Mouse (Mus musculus) spleen, postnatal 14 days (tissue): ENCODE measurements around the gene Tmem186.

Source experiments
- DNase-seq, 2 experiments: peaks; one replicate each; pipeline ENCODE4 v3.0.0; 2021 to 2022; ENCODE audit warnings: low spot score in 2 of 2

Gene Tmem186

GRCm38 (mm10) chr16:8637217-8638051, at the start of gene Tmem186, which contains the start of gene Pmm2:
Gene Tmem186 (minus strand): TSS chr16:8637712.
Gene Pmm2 (plus strand): TSS chr16:8637674.
- peak; percentile 64 to 70 for DNase-seq

- peak; percentile 67 to 70 for DNase-seq
Observed at GRCm38 (mm10) chr16:8686871-8687535, 49.5 kb upstream of the Tmem186 start.

- peak; percentile 73 to 84 for DNase-seq
Observed at GRCm38 (mm10) chr16:8686121-8686870, 48.8 kb upstream of the Tmem186 start.

GRCm38 (mm10) chr16:8685087-8685486, 47.6 kb upstream of the Tmem186 start:
- no peak for DNase-seq

- DNase-seq = no peak
Observed at GRCm38 (mm10) chr16:8680470-8680869, 43.0 kb upstream of the Tmem186 start, which contains the start of gene Gm5767. Gene Gm5767 (plus strand): TSS chr16:8680770.

GRCm38 (mm10) chr16:8679780-8680179, 42.3 kb upstream of the Tmem186 start:
- DNase-seq = no peak

GRCm38 (mm10) chr16:8678676-8679075, 41.2 kb upstream of the Tmem186 start:
- peak; percentile 53 to 56 for DNase-seq

- DNase-seq = peak; percentile 47 to 53
Observed at GRCm38 (mm10) chr16:8678035-8678434, 40.5 kb upstream of the Tmem186 start.

GRCm38 (mm10) chr16:8676800-8677199, 39.3 kb upstream of the Tmem186 start:
- peak; percentile 52 to 66 for DNase-seq

GRCm38 (mm10) chr16:8676228-8676627, 38.7 kb upstream of the Tmem186 start:
- no peak for DNase-seq

- DNase-seq = peak in 1 of 2 experiments; percentile 49
Observed at GRCm38 (mm10) chr16:8675559-8675958, 38.0 kb upstream of the Tmem186 start.

- DNase-seq = peak; percentile 45 to 63
Observed at GRCm38 (mm10) chr16:8674165-8674564, 36.7 kb upstream of the Tmem186 start.

GRCm38 (mm10) chr16:8673343-8673742, 35.8 kb upstream of the Tmem186 start:
- no peak for DNase-seq

- no peak for DNase-seq
Observed at GRCm38 (mm10) chr16:8672811-8673210, 35.3 kb upstream of the Tmem186 start.

GRCm38 (mm10) chr16:8672350-8672687, 34.8 kb upstream of the Tmem186 start:
- no peak for DNase-seq

- DNase-seq = peak; percentile 95 to 96
Observed at GRCm38 (mm10) chr16:8671551-8672349, 34.2 kb upstream of the Tmem186 start, which contains the start of gene Carhsp1. Gene Carhsp1 (minus strand): TSS chr16:8672155.

GRCm38 (mm10) chr16:8670041-8671035, 32.8 kb upstream of the Tmem186 start:
- DNase-seq = no peak

- no peak for DNase-seq
Observed at GRCm38 (mm10) chr16:8669432-8669831, 31.9 kb upstream of the Tmem186 start.

- DNase-seq = no peak
Observed at GRCm38 (mm10) chr16:8668386-8668785, 30.9 kb upstream of the Tmem186 start.

GRCm38 (mm10) chr16:8667814-8668213, 30.3 kb upstream of the Tmem186 start:
- no peak for DNase-seq
